Mouse (Mus musculus): ENCODE measurements around the gene Nrcam. TPM values are rescaled to one million over a fixed set of nuclear protein-coding genes. Genes with fewer than 3 reads are reported as not detected.

Nrcam gene
- total RNA-seq, 2 experiments from 2014 or later, result 3.6 to 4.7 TPM

DNA sequence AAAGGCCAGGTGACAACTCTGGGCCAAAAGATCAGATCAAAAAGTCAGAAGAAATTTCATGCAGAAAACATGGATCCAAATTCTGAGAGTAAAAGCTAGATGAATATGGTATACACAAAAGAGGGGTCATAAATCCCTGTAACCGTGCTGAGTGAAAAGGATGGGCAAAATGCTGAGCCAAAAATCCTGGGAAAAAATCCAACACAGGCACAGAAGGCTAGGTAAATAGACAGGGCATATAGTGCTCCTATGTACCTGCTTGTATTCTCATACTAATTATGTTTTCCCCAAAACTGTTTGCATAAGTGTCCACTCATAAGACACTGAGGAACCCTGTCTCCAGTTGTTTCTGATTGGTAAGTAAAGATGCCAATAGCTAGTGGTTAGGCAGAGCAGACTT is 288.8 kb downstream of the Nrcam start:
- DNase-seq, result no peak

- DNase-seq, result no peak
Measured at GRCm38 (mm10) chr12:44639341-44639921, 310.7 kb downstream of the Nrcam start.

- no peak for DNase-seq
Measured at GRCm38 (mm10) chr12:44640579-44640978, 311.9 kb downstream of the Nrcam start.

Other genes starting within 250 kb of the Nrcam start
- gene Dnajb9, start 118.6 kb upstream of the Nrcam start, total RNA-seq (2021), result 10 to 100 TPM; 15.5 to 17.7 TPM
- 10 to 100 TPM; 58.3 to 68.8 TPM for gene Pnpla8, start 107.5 kb upstream of the Nrcam start, total RNA-seq (2021)